Mouse (Mus musculus) spleen, adult 2 months (tissue): ENCODE measurements around the gene Epha4. TPM values are rescaled to one million over a fixed set of nuclear protein-coding genes. Genes with fewer than 3 reads are reported as not detected.

ENCODE experiments used
- DNase-seq, 2 experiments: peaks; one replicate each; pipeline versions ENCODE4 v3.0.0 to v3.0.0-alpha.2; 2012 to 2021; ENCODE audit warnings: low spot score in 2 of 2, low read depth in 1 of 2
- H3K27ac ChIP-seq: fragments of 200-500 bp; 2 replicates; pipeline ENCODE4 v1.5.1; 2012; ENCODE audit warnings: low read length, inconsistent platforms; ENCODE audit not compliant: insufficient read depth
- H3K27me3 ChIP-seq: fragments of 200-500 bp; 2 replicates; pipeline ENCODE4 v1.6.1; 2012; ENCODE audit warnings: mild to moderate bottlenecking, moderate library complexity, low read length, inconsistent platforms; ENCODE audit not compliant: control insufficient read depth, insufficient read depth
- H3K36me3 ChIP-seq: fragments of 200-500 bp; 2 replicates; pipeline ENCODE4 v1.6.1; 2012; ENCODE audit warnings: mild to moderate bottlenecking, low read length, inconsistent platforms; ENCODE audit not compliant: control insufficient read depth, insufficient read depth
- H3K4me1 ChIP-seq: fragments of 200-500 bp; 2 replicates; pipeline ENCODE4 v1.6.1; 2011; ENCODE audit warnings: inconsistent platforms; ENCODE audit not compliant: control insufficient read depth, insufficient read depth, insufficient read length
- H3K4me3 ChIP-seq: fragments of 200-500 bp; 2 replicates; pipeline ENCODE4 v1.5.1; 2011; ENCODE audit warnings: mild to moderate bottlenecking, inconsistent platforms; ENCODE audit not compliant: insufficient read depth, insufficient read length; ENCODE audit errors: extremely low read depth
- CTCF ChIP-seq: fragments of 200-500 bp; IDR thresholded peaks from 2 replicates; pipeline ENCODE4 v1.5.1; 2011; ENCODE audit warnings: mild to moderate bottlenecking, inconsistent platforms; ENCODE audit not compliant: insufficient read depth, insufficient read length, insufficient replicate concordance; ENCODE audit errors: extremely low read depth
- POLR2A ChIP-seq: fragments of 200-500 bp; IDR thresholded peaks from 2 replicates; pipeline ENCODE4 v1.6.1; 2011; ENCODE audit warnings: low read depth, low read length, inconsistent platforms
- WGBS: fragments of 180-500 bp; shearing (Covaris S2); methylation state at CpG from one replicate; pipeline ENCODE4 v1.1.7; 2018; 5-methylcytosine and 5-hydroxymethylcytosine counted together
- polyA plus RNA-seq: library from polyadenylated mRNA; depleted of rRNA; stranded (reverse); fragments of >200 nt; gene quantifications from 2 replicates; pipeline ENCODE4 v1.2.3, GENCODE M21; 2012

Gene Epha4
- polyA plus RNA-seq, 1 experiment: 0.36 TPM

DNA sequence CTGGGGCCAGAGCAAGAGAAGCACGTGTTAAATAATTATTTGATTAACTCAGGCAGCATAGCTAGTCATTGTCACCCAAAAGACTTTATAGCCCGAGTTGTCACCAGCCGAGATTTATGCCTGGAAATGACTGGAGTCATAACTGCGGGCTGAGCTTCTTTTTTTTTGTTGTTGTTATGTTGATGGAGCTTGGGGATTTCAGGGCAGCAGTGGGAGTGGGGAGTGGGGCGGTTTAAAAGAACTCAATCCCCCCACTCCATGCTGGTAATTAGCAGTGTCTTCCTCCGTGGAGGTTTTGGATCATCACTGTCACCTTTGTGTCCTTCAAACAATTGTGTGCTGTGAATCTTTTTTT is 57.5 kb downstream of the Epha4 start:
- H3K27ac ChIP-seq: no peak overlapping the region
- no peak overlapping the region for H3K4me3 ChIP-seq
- TF ChIP-seq POLR2A: no peak
- no peak for TF ChIP-seq CTCF
- H3K4me1 ChIP-seq: no peaks in the 10 kb centered on the region
- whole genome bisulfite sequencing: 52% methylated on average over 6 of the region's 6 CpGs
- no peak for DNase-seq
- no peaks in the 10 kb centered on the region for H3K27me3 ChIP-seq
- no peaks in the 10 kb centered on the region for H3K36me3 ChIP-seq

DNA sequence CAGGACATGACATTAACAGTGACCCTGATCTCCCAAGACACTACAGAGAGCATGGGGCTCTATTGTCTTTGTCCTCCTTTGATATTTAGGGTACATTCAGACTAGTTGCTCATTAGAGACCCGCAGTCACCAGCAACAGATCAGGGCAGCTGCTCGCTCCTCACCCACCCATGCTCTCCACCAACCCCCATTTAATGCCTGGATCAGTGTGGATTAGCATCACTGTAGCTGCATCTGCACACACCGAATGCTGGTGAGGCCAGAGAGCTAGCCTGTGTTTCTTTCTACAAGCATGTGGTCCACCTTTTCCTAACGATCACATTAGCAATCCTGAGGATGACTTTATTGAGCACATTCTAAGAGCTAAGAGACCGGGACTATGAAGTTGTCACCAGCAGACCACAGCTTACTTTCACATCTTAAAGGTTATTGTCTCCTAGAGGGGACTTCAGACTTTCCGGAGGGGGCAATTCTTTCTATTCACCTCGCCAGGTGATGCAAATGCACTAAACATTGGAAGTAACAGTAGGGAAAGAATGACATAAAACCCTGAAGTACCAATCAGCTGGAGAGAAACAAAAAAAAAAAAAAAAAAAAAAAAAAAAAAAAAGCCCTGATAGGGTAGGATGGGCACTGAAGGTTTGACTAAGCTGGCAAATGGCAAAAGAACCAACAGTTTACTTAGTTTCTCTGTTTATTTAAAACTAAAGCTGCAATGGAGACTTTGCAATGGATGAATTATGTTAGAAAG is 58.0 kb downstream of the Epha4 start:
- Histone ChIP-seq H3K4me1 (no peaks in the 10 kb centered on the region), H3K27ac (no peak overlapping the region), H3K36me3 (no peaks in the 10 kb centered on the region), H3K4me3 (no peak overlapping the region), H3K27me3 (no peaks in the 10 kb centered on the region)
- WGBS: 89% methylated on average over 7 of the region's 7 CpGs
- TF ChIP-seq POLR2A: no peak
- no peak for TF ChIP-seq CTCF
- no peak for DNase-seq

DNA sequence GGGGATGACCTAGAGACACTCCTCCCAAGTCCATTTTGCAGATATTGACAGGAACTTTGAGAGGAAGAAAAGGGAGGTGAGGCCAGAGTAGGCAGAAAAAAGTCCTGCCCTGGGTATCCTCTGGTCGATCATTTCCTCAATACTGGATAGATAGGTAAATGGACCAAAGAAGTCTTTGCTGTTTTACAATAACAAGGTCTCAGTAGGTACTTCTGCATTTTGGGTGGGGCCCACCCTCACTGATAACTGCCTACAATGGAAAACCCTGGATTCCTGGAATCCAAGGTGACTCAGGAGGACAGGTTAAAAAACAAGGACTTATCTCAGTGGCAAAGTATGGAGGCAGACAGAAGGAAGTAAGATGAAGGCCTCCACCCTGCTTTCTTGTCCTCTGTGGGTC is 61.1 kb downstream of the Epha4 start:
- Histone ChIP-seq H3K4me1 (no peaks in the 10 kb centered on the region), H3K27me3 (no peaks in the 10 kb centered on the region), H3K4me3 (no peak overlapping the region), H3K27ac (no peak overlapping the region), H3K36me3 (no peaks in the 10 kb centered on the region)
- DNase-seq: no peak
- TF ChIP-seq POLR2A (no peak), CTCF (no peak)
- WGBS: 71% methylated on average over 1 of the region's 1 CpGs

GRCm38 (mm10) chr1:77452721-77453120 is 62.2 kb downstream of the Epha4 start:
- DNase-seq: no peak
- H3K4me3 ChIP-seq: no peak overlapping the region
- 91% methylated on average over 3 of the region's 3 CpGs for WGBS

DNA sequence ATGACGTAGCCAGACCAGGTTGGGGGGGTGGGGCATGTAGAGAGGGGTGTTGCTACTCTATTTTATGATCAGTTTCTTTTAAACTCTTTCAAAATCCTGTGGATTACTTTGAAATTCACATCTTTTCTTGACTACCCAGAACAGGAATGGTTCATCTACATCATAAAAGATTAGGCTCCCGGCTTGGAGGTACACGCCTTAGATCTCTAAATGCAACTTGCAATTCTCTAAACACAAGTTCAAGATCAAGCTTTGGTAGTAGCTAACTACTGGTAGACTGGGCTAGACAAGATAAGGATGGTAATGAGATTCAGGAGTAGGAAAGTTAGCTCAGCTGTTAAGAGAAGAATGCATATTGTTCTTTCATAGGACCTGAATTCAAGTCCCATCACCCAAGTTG is 63.3 kb downstream of the Epha4 start:
- no peaks in the 10 kb centered on the region for H3K4me1 ChIP-seq
- no peaks in the 10 kb centered on the region for H3K27me3 ChIP-seq
- no peaks in the 10 kb centered on the region for H3K36me3 ChIP-seq
- no peak overlapping the region for H3K4me3 ChIP-seq
- WGBS: 93% methylated on average over 3 of the region's 3 CpGs
- no peak for TF ChIP-seq CTCF
- TF ChIP-seq POLR2A: no peak
- no peak for DNase-seq
- no peak overlapping the region for H3K27ac ChIP-seq

More at GRCm38 (mm10) chr1:77452721-77453120, 62.2 kb downstream of the Epha4 start:
- no peaks in the 10 kb centered on the region for H3K36me3 ChIP-seq
- H3K27ac ChIP-seq: no peak overlapping the region
- H3K4me1 ChIP-seq: no peaks in the 10 kb centered on the region
- no peaks in the 10 kb centered on the region for H3K27me3 ChIP-seq
- TF ChIP-seq CTCF (no peak), POLR2A (no peak)

GRCm38 (mm10) chr1:77450201-77450600 is 64.7 kb downstream of the Epha4 start:
- Histone ChIP-seq H3K27ac (no peak overlapping the region), H3K36me3 (no peaks in the 10 kb centered on the region), H3K27me3 (no peaks in the 10 kb centered on the region), H3K4me3 (no peak overlapping the region), H3K4me1 (no peaks in the 10 kb centered on the region)
- no peak for TF ChIP-seq POLR2A
- WGBS: 85% methylated on average over 3 of the region's 3 CpGs
- no peak for DNase-seq

- WGBS: 96% methylated on average over 1 of the region's 1 CpGs
- Histone ChIP-seq H3K27me3 (no peaks in the 10 kb centered on the region), H3K36me3 (no peaks in the 10 kb centered on the region), H3K27ac (no peak overlapping the region), H3K4me1 (no peaks in the 10 kb centered on the region), H3K4me3 (no peak overlapping the region)
- no peak for DNase-seq
- no peak for TF ChIP-seq POLR2A
These were observed 67.8 kb downstream of the Epha4 start for GRCm38 (mm10) chr1:77447061-77447614.

DNA sequence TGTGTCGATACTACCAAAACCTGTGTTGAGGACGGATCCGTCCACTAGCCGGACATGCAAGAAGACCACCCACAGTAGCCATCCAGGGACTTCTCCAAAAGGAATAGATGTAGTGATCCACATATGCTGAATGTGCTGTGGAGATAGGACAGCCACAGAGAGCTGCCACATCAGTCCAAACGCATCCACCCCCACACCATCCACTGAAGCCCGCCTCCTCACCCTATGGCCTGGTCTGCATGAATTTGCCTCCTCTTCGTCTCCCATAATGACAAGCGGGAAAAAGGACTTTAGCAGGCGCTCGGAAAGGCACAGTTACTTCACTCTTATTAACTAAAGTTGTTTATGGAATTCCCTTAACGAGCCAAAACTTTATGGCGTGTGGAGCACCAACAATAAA is 68.5 kb downstream of the Epha4 start:
- no peak overlapping the region for H3K4me3 ChIP-seq
- no peak for TF ChIP-seq CTCF
- no peak for TF ChIP-seq POLR2A
- 94% methylated on average over 12 of the region's 12 CpGs for WGBS

More for the DNA sequence above, 68.5 kb downstream of the Epha4 start:
- no peak for DNase-seq
- Histone ChIP-seq H3K36me3 (no peaks in the 10 kb centered on the region), H3K27me3 (no peaks in the 10 kb centered on the region), H3K4me1 (no peaks in the 10 kb centered on the region), H3K27ac (no peak overlapping the region)
